Mouse (Mus musculus) kidney, postnatal 4 days (tissue): Measurements from ENCODE around the gene Flvcr2.

Experiments
- DNase-seq, 2 experiments: peaks; one replicate each; pipeline ENCODE4 v3.0.0; 2021; ENCODE audit warnings: mixed read lengths in 2 of 2

The Flvcr2 gene

GRCm38 (mm10) chr12:85795551-85795950 lies 49.2 kb downstream of the Flvcr2 start:
- no peak for DNase-seq

GRCm38 (mm10) chr12:85800031-85800430 lies 53.7 kb downstream of the Flvcr2 start:
- peak in 1 of 2 experiments; percentile 18 for DNase-seq

GRCm38 (mm10) chr12:85809726-85810125 lies 63.4 kb downstream of the Flvcr2 start:
- DNase-seq: no peak

- DNase-seq: no peak
These were observed 64.6 kb downstream of the Flvcr2 start for GRCm38 (mm10) chr12:85810959-85811358.

GRCm38 (mm10) chr12:85811676-85812075 lies 65.3 kb downstream of the Flvcr2 start:
- DNase-seq: no peak

- DNase-seq: peak; percentile 67 to 77
These were observed 67.3 kb downstream of the Flvcr2 start for GRCm38 (mm10) chr12:85813599-85813998.

- DNase-seq: peak in 1 of 2 experiments; percentile 33
These were observed 75.7 kb downstream of the Flvcr2 start for GRCm38 (mm10) chr12:85822051-85822450.

GRCm38 (mm10) chr12:85824438-85825264 lies 78.3 kb downstream of the Flvcr2 start, which contains the start of the genes Erg28 and Ttll5:
TSS of gene Erg28 (minus strand) at chr12:85824550.
TSS of gene Ttll5 (plus strand) at chr12:85824659.
- peak; percentile 95 to 97 for DNase-seq

GRCm38 (mm10) chr12:85825361-85825760 lies 79.0 kb downstream of the Flvcr2 start:
- no peak for DNase-seq

GRCm38 (mm10) chr12:85825822-85826221 lies 79.5 kb downstream of the Flvcr2 start:
- no peak for DNase-seq

- DNase-seq: no peak
These were observed 82.5 kb downstream of the Flvcr2 start for GRCm38 (mm10) chr12:85828856-85829255.

GRCm38 (mm10) chr12:85829866-85830265 lies 83.5 kb downstream of the Flvcr2 start:
- DNase-seq: no peak

- DNase-seq: no peak
These were observed 84.4 kb downstream of the Flvcr2 start for GRCm38 (mm10) chr12:85830691-85831090.

GRCm38 (mm10) chr12:85834543-85834942 lies 88.2 kb downstream of the Flvcr2 start:
- no peak for DNase-seq

- DNase-seq: no peak
These were observed 91.4 kb downstream of the Flvcr2 start for GRCm38 (mm10) chr12:85837765-85838164.

GRCm38 (mm10) chr12:85839371-85840000 lies 93.1 kb downstream of the Flvcr2 start:
- DNase-seq: no peak

GRCm38 (mm10) chr12:85848164-85848958 lies 102.0 kb downstream of the Flvcr2 start:
- DNase-seq: peak; percentile 57 to 65

- no peak for DNase-seq
These were observed 104.3 kb downstream of the Flvcr2 start for GRCm38 (mm10) chr12:85850661-85851060.

- DNase-seq: peak in 1 of 2 experiments; percentile 16
These were observed 107.5 kb downstream of the Flvcr2 start for GRCm38 (mm10) chr12:85853836-85854235.

GRCm38 (mm10) chr12:85854271-85854670 lies 107.9 kb downstream of the Flvcr2 start:
- no peak for DNase-seq

- DNase-seq: no peak
These were observed 111.0 kb downstream of the Flvcr2 start for GRCm38 (mm10) chr12:85857300-85857699.

- no peak for DNase-seq
These were observed 112.8 kb downstream of the Flvcr2 start for GRCm38 (mm10) chr12:85859111-85859510.
